Mouse (Mus musculus): ENCODE data around the gene Net1. TPM values are rescaled to one million over a fixed set of nuclear protein-coding genes. Genes with fewer than 3 reads are reported as not detected.

Gene Net1
- total and polyA plus RNA-seq, 2 experiments from 2014 or later = 12.4 to 20.4 TPM

DNA sequence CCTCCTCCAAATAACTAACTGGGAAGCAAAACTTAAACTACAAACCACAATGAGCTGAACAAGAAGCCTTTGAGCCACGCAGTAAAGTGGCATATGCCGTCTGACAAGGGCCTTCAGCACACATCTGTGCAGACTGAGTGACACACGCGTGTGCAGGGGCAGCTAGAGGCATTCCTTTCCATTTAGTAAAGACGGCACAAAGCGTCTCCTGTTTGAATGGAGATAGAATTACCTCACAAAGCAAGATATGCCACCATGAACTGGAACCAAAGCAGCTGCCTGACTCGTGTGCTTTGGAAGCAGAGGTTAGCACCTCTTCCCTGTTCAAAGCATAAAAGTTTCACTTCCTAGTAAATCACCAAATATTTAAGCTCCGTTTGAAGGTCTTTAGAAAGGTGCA, 28.0 kb downstream of the Net1 start:
- WGBS = 54% methylated on average over 8 of the region's 8 CpGs
- TF ChIP-seq CTCF (IDR thresholded peaks at IDR 0.05; ENCODE audit: low read depth) = no peak
- Histone ChIP-seq H3K4me3 (ENCODE audit: low read depth, low read length) (no peak overlapping the region), H3K36me3 (ENCODE audit: insufficient read depth) (0 out of 2 replicates have a peak, but pooled peaks cover 17% of the 10 kb centered on the region), H3K4me2 (ENCODE audit: low read depth) (no peak overlapping the region), H3K27ac (ENCODE audit: low read depth, low read length) (no peak overlapping the region), H3K27me3 (ENCODE audit: insufficient read depth, low read length) (no peaks in the 10 kb centered on the region), H3K4me1 (ENCODE audit: insufficient read depth) (no peaks in the 10 kb centered on the region), H3K9ac (no peak overlapping the region), H3K9me3 (ENCODE audit: low read length) (no peaks in the 10 kb centered on the region)
- ATAC-seq (no peak), DNase-seq (no peak)

- TF ChIP-seq CTCF (IDR thresholded peaks at IDR 0.05; ENCODE audit: low read depth) = no peak
- Histone ChIP-seq H3K36me3 (ENCODE audit: insufficient read depth) (0 out of 2 replicates have a peak, but pooled peaks cover 17% of the 10 kb centered on the region), H3K27me3 (ENCODE audit: insufficient read depth, low read length) (no peaks in the 10 kb centered on the region), H3K4me3 (ENCODE audit: low read depth, low read length) (no peak overlapping the region), H3K4me1 (ENCODE audit: insufficient read depth) (no peaks in the 10 kb centered on the region), H3K9me3 (ENCODE audit: low read length) (no peaks in the 10 kb centered on the region), H3K4me2 (ENCODE audit: low read depth) (no peak overlapping the region), H3K27ac (ENCODE audit: low read depth, low read length) (no peak overlapping the region), H3K9ac (no peak overlapping the region)
- ATAC-seq (no peak), DNase-seq (no peak)
- 84% methylated on average over 3 of the region's 3 CpGs for WGBS
Observed at GRCm38 (mm10) chr13:3889111-3889510, 28.9 kb downstream of the Net1 start.

DNA sequence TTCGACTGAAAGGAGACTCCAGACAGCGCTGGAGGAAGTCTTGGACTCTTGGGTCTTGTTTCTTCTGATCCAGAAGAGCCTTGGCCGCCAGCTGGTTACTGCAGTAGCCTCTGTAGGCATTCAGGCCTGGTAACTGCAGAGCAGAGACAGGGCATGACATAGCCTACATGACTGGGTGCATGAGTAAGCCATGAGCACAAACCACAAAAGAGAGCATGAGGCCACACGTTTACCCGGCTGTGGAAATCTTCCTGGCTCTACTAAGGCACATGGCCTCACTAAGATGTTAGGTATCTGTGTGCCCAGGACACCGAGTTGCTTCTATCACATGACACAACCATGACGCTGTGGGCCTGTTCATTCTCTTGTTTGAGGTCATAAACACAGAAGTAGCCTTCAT, 31.4 kb downstream of the Net1 start:
- no peak for ATAC-seq

GRCm38 (mm10) chr13:3877679-3878220, 40.3 kb downstream of the Net1 start:
- DNase-seq = no peak
- H3K4me3 ChIP-seq (ENCODE audit: low read depth, low read length) = no peak overlapping the region
- H3K9me3 ChIP-seq (ENCODE audit: low read length) = no peaks in the 10 kb centered on the region
- no peaks in the 10 kb centered on the region for H3K4me1 ChIP-seq (ENCODE audit: insufficient read depth)
- no peaks in the 10 kb centered on the region for H3K27me3 ChIP-seq (ENCODE audit: insufficient read depth, low read length)
- H3K9ac ChIP-seq = no peak overlapping the region
- H3K27ac ChIP-seq (ENCODE audit: low read depth, low read length) = no peak overlapping the region
- TF ChIP-seq CTCF (IDR thresholded peaks at IDR 0.05; ENCODE audit: low read depth) = no peak
- WGBS = 57% methylated on average over 4 of the region's 4 CpGs
- ATAC-seq = no peak
- H3K4me2 ChIP-seq (ENCODE audit: low read depth) = no peak overlapping the region
- H3K36me3 ChIP-seq (ENCODE audit: insufficient read depth) = no peaks in the 10 kb centered on the region

More for the DNA sequence above, 31.4 kb downstream of the Net1 start:
- Histone ChIP-seq H3K4me1 (ENCODE audit: insufficient read depth) (no peaks in the 10 kb centered on the region), H3K4me2 (ENCODE audit: low read depth) (no peak overlapping the region), H3K27me3 (ENCODE audit: insufficient read depth, low read length) (no peaks in the 10 kb centered on the region), H3K27ac (ENCODE audit: low read depth, low read length) (no peak overlapping the region), H3K36me3 (ENCODE audit: insufficient read depth) (0 out of 2 replicates have a peak, but pooled peaks cover 17% of the 10 kb centered on the region), H3K9ac (no peak overlapping the region), H3K4me3 (ENCODE audit: low read depth, low read length) (no peak overlapping the region), H3K9me3 (ENCODE audit: low read length) (no peaks in the 10 kb centered on the region)
- TF ChIP-seq CTCF (IDR thresholded peaks at IDR 0.05; ENCODE audit: low read depth) = no peak
- DNase-seq = no peak
- 95% methylated on average over 7 of the region's 7 CpGs for WGBS

- 81% methylated on average over 6 of the region's 6 CpGs for WGBS
- Histone ChIP-seq H3K27me3 (ENCODE audit: insufficient read depth, low read length) (no peaks in the 10 kb centered on the region), H3K4me3 (ENCODE audit: low read depth, low read length) (no peak overlapping the region), H3K4me1 (ENCODE audit: insufficient read depth) (no peaks in the 10 kb centered on the region), H3K27ac (ENCODE audit: low read depth, low read length) (no peak overlapping the region), H3K9me3 (ENCODE audit: low read length) (no peaks in the 10 kb centered on the region), H3K36me3 (ENCODE audit: insufficient read depth) (no peaks in the 10 kb centered on the region), H3K4me2 (ENCODE audit: low read depth) (no peak overlapping the region), H3K9ac (no peak overlapping the region)
- DNase-seq (no peak), ATAC-seq (peak; percentile 32; the same call in 1 of the 2 replicates)
- TF ChIP-seq CTCF (IDR thresholded peaks at IDR 0.05; ENCODE audit: low read depth) = no peak
Observed at GRCm38 (mm10) chr13:3877185-3877584, 40.8 kb downstream of the Net1 start.

DNA sequence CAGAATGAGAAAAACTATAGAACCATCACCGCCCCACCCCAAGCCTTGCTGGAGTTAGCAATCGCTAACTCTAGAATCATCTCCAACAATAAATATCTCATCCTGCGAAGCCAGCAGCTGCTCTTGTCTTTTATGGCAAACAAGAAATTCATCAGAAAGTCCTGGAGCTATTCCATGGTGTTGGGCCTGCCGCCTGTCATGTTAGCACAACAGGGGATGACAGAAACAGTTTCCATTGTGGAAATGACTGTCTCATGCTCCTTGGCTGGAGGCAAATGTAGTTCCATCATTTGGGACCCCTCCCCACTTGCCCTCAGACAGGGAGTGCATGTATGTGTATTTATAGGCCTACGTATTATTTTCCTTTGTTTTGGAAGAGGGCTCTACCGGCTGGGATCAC, 41.6 kb downstream of the Net1 start:
- no peaks in the 10 kb centered on the region for H3K27me3 ChIP-seq (ENCODE audit: insufficient read depth, low read length)
- H3K4me2 ChIP-seq (ENCODE audit: low read depth) = no peak overlapping the region
- H3K4me1 ChIP-seq (ENCODE audit: insufficient read depth) = no peaks in the 10 kb centered on the region
- no peaks in the 10 kb centered on the region for H3K36me3 ChIP-seq (ENCODE audit: insufficient read depth)
- 68% methylated on average over 6 of the region's 6 CpGs for WGBS
- H3K4me3 ChIP-seq (ENCODE audit: low read depth, low read length) = no peak overlapping the region
- DNase-seq (peak; percentile 46), ATAC-seq (peak; percentile 74)
- TF ChIP-seq CTCF (IDR thresholded peaks at IDR 0.05; ENCODE audit: low read depth) = no peak
- no peak overlapping the region for H3K9ac ChIP-seq
- no peak overlapping the region for H3K27ac ChIP-seq (ENCODE audit: low read depth, low read length)
- no peaks in the 10 kb centered on the region for H3K9me3 ChIP-seq (ENCODE audit: low read length)

- H3K9me3 ChIP-seq (ENCODE audit: low read length) = no peaks in the 10 kb centered on the region
- 95% methylated on average over 4 of the region's 4 CpGs for WGBS
- TF ChIP-seq CTCF (IDR thresholded peaks at IDR 0.05; ENCODE audit: low read depth) = no peak
- no peaks in the 10 kb centered on the region for H3K27me3 ChIP-seq (ENCODE audit: insufficient read depth, low read length)
- H3K4me2 ChIP-seq (ENCODE audit: low read depth) = no peak overlapping the region
- no peaks in the 10 kb centered on the region for H3K36me3 ChIP-seq (ENCODE audit: insufficient read depth)
- H3K4me3 ChIP-seq (ENCODE audit: low read depth, low read length) = no peak overlapping the region
- no peaks in the 10 kb centered on the region for H3K4me1 ChIP-seq (ENCODE audit: insufficient read depth)
- ATAC-seq = no peak
- no peak overlapping the region for H3K27ac ChIP-seq (ENCODE audit: low read depth, low read length)
- H3K9ac ChIP-seq = no peak overlapping the region
- no peak for DNase-seq
Observed at GRCm38 (mm10) chr13:3872832-3873231, 45.2 kb downstream of the Net1 start.
